Mouse (Mus musculus) urinary bladder, postnatal 10 days (tissue): ENCODE results near the gene Slc25a48.

ENCODE experiments used
- DNase-seq: peaks from one replicate; pipeline ENCODE4 v3.0.0; 2022; ENCODE audit warnings: low spot score

Gene Slc25a48

DNA sequence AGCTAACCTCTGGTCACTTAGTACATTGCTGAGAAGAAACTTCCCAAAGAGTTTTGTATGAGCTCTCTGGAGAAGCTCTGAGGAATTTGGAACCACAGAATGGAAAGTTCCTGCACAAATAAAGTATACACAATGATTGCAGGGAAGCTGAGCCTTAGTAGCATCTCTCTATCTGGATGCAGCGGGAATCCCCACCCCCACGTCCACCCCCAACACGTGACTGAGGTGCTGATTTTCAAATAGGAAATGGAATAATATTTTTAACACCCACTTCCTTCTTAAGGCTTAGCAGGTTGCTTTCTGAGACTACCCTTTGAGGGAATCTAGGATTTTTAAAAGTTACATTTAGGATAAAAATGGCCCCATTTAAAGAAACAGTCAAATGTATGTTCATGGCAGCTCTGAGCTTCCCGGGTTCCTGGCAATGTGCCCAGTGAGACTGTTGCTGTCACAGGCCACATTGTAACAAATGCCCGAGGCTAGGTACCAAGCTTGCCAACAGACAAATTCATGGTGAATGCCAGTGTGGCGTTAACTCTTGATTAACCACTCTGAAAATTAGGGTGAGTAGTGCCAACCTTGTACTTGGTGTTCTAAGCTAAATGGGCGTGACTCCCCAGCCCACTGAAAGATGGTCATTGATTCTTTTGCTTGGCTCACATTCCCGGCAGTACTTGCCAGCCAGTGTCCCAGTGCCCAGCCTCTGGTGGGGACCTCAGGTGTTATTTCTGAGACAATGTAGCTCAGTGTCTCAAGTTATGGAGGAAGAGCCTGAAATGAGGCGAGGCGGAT is 11.3 kb downstream of the Slc25a48 start:
- DNase-seq, result no peak

DNA sequence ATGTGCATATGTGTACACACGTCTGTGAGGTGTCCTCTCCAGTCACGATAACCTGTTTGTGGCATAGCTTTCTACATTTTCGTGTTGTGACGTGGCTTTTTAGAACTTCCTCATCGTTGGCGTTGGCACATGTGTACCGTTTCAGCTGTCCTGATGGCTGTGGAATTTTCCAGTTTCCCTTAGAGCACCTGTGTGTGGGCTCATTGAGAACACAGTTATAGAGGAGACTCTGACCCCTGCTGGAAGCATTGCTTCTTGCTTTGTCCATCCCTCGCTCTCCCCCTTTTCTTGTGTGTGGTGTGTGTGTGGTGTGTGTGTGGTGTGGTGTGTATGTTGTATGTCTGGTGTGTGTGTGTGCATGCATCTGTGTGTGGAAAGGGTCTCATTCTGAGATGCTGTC is 11.9 kb downstream of the Slc25a48 start:
- no peak for DNase-seq

DNA sequence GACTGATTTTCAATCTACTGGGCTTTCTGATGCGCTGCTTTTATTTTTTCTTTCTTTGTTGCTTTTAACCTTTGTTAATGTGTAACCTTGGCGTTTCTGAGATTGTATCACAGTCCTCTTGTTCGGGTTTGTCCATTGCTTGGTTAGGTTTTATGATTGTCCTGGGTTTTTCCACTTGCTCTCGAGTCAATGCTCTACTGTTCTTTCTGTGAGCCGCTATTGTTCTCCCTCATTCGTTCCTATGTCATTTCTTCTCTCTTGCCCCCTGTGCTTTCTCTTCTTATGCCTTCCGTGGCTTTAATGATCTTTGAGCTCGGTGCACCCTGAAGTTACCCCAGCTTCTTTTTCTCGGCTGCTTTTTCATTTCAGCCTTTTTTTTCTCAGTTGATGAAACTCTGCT is 19.8 kb downstream of the Slc25a48 start:
- DNase-seq, result no peak

DNA sequence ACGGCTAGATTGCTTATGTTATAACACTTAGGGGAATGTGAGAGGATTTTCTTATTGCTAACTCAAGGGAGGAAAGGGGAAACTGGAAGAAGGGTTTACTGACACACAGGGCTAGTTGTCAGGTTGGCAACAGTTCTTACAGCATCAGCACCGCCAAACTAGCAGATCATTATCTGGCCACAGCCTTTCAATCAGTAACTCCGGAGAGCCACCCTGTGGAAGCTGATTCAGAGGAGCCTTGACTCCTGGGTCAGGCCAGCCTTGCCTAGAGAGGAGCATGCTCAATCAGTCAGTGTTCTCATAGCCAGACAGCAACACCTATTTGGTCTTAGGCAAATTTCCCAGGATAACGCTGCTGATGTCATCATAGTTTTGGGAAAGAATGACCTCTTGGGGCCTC is 23.3 kb downstream of the Slc25a48 start:
- no peak for DNase-seq

DNA sequence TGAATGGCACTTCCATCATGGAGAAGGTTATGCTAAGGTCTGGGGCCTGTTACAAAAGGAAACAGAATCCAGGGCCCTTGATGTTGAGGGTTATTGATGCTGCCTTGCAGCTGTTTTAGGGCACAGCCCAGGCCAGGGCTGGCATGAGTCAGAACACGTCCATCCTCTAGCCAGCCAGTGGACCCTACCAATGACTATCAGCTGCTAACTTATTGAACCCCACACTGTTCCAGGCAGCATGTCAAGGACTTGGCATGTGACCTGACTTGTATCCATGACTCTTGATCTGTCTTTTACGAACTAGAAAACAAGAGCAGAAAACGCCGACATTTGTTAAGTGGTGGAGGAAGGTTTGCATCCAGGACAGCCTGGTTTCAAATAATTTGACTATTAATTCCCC is 24.6 kb downstream of the Slc25a48 start:
- no peak for DNase-seq

DNA sequence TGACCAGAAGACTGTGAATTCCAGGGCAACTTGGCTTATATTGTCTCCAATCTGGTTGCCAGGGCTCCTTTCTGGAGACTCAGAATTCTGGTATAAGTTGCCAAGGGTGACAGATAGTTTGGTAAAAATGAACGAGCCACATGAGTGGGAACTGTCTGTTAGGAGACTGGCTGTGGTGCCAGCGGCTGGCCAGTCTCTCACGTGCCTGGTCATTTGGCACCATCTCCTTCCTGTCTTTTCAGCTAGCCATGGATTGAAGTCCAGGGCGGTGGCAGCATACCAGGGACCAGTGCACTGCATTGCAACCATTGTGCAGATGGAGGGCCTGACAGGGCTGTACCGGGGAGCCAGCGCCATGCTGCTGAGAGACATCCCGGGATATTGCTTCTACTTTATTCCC is 25.1 kb downstream of the Slc25a48 start:
- DNase-seq, result no peak

DNA sequence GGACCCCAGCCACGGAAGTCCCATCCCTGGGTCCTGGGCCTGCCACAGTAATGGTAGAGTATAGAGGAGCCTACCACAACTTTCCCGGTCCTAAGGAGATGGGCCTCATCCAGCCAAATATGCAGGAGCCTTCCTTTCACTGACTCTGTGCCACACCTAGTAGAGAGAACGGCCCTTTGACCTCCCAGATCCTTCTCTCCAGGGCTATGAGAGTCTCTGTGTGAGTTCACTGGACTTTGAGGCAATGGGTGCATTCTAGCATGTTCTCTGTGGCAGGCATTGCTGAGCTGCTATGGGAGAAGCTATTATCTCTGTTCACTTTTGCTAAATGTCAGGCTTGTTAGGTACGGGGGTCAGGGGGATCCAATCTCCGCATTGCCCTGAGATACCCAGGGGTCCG is 25.6 kb downstream of the Slc25a48 start:
- no peak for DNase-seq

DNA sequence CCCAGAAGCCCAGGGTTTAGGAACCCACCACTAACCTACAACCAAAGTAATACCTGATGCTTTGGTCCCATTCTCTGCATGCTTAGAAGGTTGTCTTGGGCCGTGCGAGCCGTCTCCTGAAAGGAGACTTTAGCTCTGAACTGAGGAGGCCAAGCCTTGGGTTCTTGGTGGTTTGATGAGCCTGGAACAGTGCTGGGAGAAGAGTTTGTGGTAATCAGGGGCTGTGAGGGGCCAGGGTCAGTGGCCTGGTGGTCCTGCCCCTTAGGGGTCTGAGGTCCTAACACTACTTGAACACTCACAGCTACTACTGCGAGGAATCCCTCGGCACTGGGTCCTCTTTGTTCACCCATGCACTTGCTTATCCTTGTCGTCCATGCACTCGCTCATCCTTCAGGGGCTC is 29.6 kb downstream of the Slc25a48 start:
- no peak for DNase-seq

DNA sequence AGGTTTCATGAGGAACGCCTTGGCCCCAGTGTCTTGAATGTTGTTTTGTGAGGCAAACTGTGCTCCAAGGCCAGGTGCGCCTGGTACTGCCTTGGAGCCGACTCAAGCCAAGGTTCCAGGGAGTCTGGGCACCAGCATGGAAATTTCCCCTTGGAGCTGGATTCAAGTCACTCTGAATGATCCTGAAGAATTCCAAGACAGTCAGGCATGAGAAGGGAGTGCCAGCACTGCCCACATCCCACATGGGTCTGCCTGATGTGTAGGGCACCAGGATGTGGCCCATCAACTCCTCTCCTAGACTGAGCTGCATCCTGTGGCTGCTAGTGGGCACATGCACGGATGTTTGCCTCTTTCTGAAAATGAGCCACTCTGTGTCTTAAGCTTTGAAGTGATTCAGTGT is 30.4 kb downstream of the Slc25a48 start:
- no peak for DNase-seq

DNA sequence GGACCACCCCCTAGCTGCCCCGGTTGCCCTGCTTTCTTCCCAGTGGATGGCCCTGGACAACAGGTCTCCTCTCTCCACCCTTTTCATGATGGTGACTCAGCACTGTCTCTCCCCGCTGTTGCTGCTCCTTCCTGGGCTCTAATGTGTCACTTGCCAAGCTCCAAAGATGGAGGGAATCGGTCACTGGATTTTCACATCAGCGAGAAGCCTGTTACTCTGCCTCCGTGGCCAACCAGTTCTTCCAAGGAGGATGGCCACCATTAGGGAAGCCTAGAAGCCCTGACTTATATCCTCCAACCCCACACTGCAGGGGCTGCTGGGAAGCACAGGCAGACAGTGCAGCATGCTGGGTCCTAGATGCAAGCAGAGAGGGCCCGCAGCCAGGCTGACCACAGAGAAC is 33.1 kb downstream of the Slc25a48 start:
- DNase-seq, result no peak

DNA sequence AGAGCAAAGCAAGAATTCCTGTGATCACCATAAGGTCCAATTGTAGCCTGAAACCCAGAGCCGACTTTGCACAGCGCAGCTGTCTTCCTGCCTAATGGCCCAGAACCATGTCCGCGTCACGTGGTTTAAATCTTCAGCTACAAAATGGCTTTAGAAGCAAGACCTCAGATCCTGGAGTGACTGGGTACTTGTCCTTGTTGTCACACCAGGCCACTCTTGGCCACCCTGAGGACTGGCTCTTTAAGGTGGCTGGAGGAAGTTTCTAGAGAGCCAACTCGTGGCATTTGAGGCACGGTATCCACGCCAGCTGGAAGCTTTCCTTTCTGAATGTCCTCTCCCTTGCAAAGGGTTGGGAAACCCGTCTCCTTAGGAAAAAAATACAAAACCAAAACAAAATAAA is 33.8 kb downstream of the Slc25a48 start:
- no peak for DNase-seq

DNA sequence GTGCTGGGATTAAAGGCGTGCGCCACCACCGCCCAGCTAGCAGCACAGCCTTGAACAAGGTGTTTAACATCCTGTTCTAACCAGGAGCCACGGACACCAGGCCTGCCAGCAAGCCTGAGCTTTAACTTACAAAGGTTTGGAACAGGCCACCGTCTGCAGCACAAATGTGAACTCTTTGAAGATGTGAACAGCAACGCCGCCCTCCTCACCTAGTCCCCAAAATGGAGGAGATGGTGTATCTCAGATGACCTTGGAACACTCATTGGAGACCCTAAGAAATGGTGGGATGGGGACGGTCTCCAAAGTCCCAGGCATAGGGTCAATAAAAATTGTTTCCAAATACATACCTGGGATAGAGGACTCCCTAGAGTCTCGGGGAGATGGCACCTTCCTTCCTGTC is 34.5 kb downstream of the Slc25a48 start:
- no peak for DNase-seq

DNA sequence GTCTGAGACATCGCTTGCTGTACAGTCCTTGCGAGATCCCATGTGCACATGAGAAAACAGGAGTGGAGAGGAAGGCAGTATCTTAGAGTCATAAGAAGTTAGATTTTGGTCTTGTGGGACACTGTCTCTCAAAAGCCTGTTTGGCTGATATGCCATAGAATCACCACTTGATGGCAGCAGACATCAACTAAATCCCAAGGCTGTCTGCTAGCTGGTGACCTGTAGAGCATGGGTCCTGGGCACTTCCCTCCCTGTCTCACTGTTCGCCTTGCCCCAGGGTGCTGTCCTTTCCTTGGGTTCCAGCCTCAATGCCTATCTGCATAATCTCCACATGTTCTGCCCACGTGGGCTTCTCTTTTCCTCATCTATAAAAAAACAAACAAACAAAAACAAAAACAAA is 37.2 kb downstream of the Slc25a48 start:
- DNase-seq, result no peak

DNA sequence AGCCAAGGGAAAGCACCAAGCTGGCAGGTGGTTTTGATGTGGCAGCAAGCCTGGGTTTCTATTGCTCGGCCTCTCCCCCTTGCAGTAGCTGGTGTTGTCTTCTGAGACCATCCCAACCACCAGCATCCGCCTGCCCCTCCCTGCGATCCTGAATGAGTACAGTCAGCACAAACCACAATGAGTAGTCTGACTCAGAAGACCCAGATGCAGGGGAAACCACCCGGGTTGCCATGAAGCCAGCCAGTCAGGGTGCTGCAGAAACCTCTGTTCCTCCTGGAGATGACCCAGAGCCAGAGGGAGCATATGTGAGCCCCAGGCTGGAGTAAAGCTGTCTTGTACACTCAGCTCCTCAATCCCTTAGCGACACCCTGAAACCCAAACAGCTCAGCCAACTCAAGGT is 38.6 kb downstream of the Slc25a48 start:
- no peak for DNase-seq

DNA sequence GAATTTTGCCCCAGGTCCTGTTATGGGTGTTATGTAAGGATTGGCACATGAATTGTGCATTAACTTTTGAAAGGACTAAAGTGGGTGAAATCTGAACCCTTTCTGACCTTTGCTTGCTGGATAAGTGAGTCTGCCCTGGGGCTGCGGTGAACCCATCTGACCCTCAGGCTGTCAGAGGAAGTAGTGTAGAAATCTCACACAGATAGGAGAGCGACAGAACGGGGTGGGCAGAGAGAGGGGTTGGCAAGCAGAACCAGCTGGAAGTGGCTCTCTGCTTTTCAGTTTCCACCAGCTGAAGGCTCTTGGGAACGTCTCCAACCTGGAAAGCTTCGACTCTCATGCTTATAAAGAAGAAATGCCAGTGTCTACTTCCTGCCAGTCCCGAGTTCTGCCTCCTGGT is 39.1 kb downstream of the Slc25a48 start:
- DNase-seq, result no peak

DNA sequence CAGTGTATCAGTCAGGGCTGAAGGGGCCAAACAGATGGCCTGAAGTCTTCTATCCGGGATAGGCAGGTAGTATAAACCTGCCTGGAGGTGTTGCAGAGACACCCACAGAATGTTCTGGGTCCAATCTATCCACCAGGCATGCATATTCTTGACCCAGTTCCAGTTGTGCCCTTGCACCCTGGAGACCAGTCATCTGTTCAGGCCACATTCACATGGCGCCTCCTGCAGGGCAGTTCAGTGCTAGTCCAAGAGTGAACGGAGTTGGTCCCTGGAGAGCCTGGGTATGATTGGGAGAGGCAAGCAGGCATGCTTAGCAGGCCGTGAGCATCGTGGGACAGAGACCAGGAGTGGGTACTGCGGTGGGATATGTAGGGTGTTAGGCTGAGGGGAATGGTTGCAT is 39.9 kb downstream of the Slc25a48 start:
- DNase-seq, result no peak

DNA sequence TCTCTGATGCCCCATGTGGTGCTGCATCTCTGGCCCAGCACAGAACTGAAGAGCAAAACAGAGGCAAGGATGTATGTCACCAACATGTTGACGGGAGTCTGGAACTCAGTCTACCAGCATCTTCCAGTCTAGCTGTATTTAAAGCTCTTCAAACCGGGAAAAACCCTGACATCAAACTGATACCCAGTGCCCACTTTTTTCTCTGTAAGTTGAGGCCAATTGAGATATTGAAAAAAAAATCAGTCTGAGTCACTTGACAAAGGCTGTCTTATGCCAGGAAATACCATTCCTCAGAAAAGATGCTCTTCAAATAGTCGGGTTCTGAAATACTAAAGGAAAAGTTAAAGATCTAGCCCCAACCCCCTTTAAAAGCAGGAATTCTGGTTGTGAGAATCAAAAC is 44.0 kb downstream of the Slc25a48 start, which contains the start of gene Il9:
TSS of gene Il9 (minus strand) at position 101 of the 400 bp plus-strand sequence.
- DNase-seq, result no peak

DNA sequence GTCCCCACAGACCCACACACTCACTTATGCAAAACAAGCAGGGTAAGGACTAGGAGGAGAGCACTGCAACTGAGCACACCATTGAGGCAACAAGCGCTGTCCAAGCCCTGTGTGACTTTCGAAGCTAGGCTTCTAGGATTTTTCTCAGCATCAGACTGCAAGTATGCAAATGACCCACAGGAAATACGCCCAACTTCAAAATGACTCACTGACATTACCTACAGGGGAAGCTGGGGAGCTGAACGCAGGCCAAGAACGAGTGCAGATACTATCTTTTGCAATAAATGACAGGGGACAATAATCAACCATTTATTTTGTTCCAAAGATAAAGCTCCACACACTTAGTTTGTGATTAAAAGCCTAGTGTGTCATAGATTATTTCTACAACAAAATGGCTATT is 49.9 kb downstream of the Slc25a48 start:
- no peak for DNase-seq

DNA sequence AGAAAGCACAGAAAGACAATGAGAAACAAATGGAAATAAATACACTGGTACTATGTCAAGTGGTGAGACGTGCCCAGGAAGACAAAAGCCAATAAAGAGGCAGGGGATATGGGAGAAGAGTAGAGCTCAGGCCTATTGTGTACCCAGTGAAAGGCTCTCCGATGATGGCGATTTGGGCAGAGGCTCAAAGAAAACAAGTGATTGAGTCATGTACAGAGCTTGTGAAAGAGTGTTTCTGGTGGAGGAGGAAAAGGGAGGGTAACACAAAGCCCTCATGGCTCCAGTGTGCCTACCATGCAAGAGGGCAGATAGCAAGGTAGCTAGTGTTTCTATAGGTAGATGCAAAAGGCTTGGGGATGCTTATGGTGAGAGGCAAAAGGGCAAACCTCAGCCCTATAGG is 56.3 kb downstream of the Slc25a48 start:
- DNase-seq, result no peak

DNA sequence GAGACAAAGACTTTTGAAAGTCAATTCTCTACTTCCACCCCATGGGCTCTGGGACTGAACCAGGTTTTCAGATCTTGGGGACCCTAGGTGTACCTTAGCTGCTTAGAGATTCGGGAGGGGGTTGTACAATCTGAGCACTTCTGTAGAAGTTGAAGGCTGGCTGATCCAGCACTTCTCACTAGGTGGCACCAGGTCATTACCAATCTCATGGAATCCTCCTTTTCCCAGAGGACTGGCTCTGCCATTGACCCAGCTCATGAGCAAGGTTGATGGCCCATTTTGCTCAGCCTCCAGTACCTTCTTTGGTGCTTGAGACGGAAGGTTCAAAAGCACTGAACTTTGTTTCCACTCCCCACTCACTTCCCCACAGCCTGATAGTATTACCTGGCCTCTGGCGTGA is 62.0 kb downstream of the Slc25a48 start:
- DNase-seq, result no peak

DNA sequence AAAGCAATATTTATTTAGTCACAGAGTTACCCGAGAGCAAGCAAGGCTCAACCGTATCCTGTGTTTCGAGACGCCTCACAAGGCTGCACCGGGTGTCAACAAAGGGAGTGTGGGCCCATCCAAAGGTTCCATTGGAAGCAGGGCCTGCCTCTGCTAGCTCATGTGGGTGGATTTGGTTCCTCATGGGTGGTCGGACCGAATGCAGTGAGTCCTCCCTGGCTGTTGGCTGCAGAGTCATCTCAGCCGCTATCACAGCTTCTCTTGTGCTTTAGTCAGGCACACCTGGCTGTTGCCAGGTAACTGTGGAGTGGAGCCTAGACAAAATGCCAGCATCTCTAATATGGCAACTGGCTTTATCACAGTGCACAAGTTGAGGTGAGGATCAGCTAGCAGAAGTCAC is 62.5 kb downstream of the Slc25a48 start:
- DNase-seq, result no peak

DNA sequence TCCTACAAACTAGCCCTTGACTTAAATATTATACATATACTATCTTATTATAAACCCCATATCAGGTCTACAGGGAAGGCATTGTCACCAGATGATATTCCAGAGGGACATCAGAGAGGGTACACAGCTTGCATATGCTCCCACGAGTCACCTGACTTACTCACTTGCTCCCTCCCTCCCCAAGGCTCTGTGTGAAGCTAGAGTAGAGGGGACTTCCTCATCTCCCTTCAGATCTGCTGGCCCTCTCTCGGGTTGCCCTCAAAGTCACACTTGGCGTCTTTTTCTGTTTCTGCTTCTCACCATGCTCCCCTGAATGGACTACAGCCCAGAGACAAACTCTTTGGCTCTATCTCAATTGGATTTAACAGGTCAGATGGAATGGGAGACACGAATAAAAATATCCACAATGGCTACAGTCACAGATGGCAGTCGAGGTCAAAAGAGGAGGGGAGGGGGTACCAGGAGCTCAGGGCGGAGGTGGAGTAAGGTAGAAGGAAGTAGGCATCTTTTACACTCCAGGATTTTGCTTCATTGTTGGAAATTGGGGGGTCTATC is 63.8 kb downstream of the Slc25a48 start:
- DNase-seq, result no peak

DNA sequence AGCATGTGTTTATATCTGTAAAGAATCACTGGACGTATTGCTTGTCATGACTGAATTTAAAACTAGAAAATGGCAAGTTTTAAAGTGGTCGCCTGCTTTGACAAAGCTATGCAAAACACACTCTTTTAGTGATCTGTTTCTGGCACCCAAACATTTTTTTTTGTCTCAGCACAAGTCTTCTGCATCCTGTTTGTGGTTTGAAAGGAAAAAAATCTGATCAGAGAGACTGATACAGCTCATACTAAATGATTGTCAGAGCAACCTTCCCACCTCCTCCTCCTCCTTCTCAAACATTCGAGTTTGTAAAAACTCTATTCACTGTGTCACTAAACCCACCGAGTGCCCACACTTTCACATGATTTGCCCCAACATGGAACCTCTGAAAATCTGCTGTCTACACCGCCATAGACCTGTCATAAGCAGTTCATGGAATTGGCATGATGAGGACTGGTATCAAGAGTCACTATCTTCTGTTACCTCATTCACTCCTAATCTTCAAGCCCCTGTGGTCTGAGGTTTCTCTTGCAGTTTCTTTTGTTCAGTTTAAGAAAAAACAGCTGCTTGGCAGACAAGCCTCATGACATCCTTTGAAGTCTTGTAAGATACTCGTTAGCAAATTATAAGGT is 68.8 kb downstream of the Slc25a48 start:
- no peak for DNase-seq

DNA sequence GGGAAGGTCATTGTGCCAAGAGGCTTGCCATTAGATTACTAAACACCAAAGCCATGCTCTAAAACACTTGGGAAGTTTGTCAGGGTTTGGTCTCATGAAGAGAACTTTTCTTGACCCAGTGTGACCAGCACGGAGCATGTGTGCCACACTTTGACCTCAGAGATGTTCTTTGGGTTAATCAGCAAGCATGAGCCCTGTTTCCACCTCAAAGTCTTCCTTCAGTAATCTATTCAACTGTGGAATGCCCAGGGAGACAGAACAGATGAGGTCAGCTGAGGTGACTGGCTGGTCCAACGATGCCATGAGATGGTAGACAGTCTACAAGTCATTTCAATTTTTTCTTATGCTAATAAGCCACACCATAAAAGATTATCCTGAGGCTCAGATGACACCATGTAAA is 71.6 kb downstream of the Slc25a48 start:
- no peak for DNase-seq
